Mouse (Mus musculus) limb, embryonic 10.5 days (tissue): ENCODE data around the gene Erp27. TPM values are rescaled to one million over a fixed set of nuclear protein-coding genes. Genes with fewer than 3 reads are reported as not detected.
A peak's percentile ranks its signal among the peaks of the same experiment; 100 is the strongest.

Experiments used
- DNase-seq: peaks from one replicate; pipeline ENCODE4 v3.0.0-alpha.2; 2017; ENCODE audit warnings: low spot score
- H3K27ac ChIP-seq: fragments of 300-500 bp; sonication (generic); 2 replicates; pipeline ENCODE4 v1.5.1; 2016; ENCODE audit warnings: mild to moderate bottlenecking
- H3K27me3 ChIP-seq: fragments of 300-500 bp; sonication (generic); 2 replicates; pipeline ENCODE4 v1.6.1; 2016; ENCODE audit warnings: low read depth, mild to moderate bottlenecking; ENCODE audit not compliant: poor library complexity, severe bottlenecking
- H3K36me3 ChIP-seq: fragments of 300-500 bp; sonication (generic); 2 replicates; pipeline ENCODE4 v1.6.1; 2016; ENCODE audit warnings: mild to moderate bottlenecking, moderate library complexity
- H3K4me1 ChIP-seq: fragments of 300-500 bp; sonication (generic); 2 replicates; pipeline ENCODE4 v1.6.1; 2016
- H3K4me3 ChIP-seq: fragments of 300-500 bp; sonication (generic); 2 replicates; pipeline ENCODE4 v1.5.1; 2016; ENCODE audit warnings: mild to moderate bottlenecking, moderate library complexity
- H3K9me3 ChIP-seq: fragments of 300-500 bp; sonication (generic); replicated peaks from 2 replicates; pipeline ENCODE4 v1.6.1; 2016; ENCODE audit warnings: mild to moderate bottlenecking
- WGBS: fragments of 180-500 bp; shearing (Covaris S2); methylation state at CpG from one replicate; pipeline ENCODE4 v1.1.7; 2016; 5-methylcytosine and 5-hydroxymethylcytosine counted together
- polyA plus RNA-seq: library from polyadenylated mRNA; unstranded; fragments of >200 nt; fragmentation: Nextera tagmentation; extraction: Ambion mirVana; gene quantifications from 2 replicates; pipeline ENCODE4 v1.2.1, GENCODE M21; 2016

Erp27 gene
- polyA plus RNA-seq, 1 experiment from 2014 or later, result 0.15 TPM

- no peaks in the 10 kb centered on the region for H3K36me3 ChIP-seq
Measured at GRCm38 (mm10) chr6:136865360-136865759, 56.6 kb downstream of the Erp27 start.

GRCm38 (mm10) chr6:136861020-136861419 lies 61.0 kb downstream of the Erp27 start:
- no peaks in the 10 kb centered on the region for H3K27me3 ChIP-seq
- 0 out of 2 replicates have a peak overlapping the region, but pooled peaks have one; percentile 19 for H3K27ac ChIP-seq
- no peak for DNase-seq
- no peak overlapping the region for H3K4me3 ChIP-seq
- H3K9me3 ChIP-seq, result no peaks in the 10 kb centered on the region
- H3K36me3 ChIP-seq, result no peaks in the 10 kb centered on the region
- 47% methylated on average over 9 of the region's 9 CpGs for WGBS
- H3K4me1 ChIP-seq, result peaks cover 21% of the 10 kb centered on the region

More at GRCm38 (mm10) chr6:136865360-136865759, 56.6 kb downstream of the Erp27 start:
- H3K27me3 ChIP-seq, result no peaks in the 10 kb centered on the region
- H3K4me3 ChIP-seq, result no peak overlapping the region
- no peak overlapping the region for H3K27ac ChIP-seq
- 0 out of 2 replicates have a peak, but pooled peaks cover 4% of the 10 kb centered on the region for H3K4me1 ChIP-seq
- no peak for DNase-seq
- H3K9me3 ChIP-seq, result no peaks in the 10 kb centered on the region
- WGBS, result 94% methylated on average over 5 of the region's 5 CpGs

GRCm38 (mm10) chr6:136858420-136858819 lies 63.6 kb downstream of the Erp27 start:
- peaks cover 30% of the 10 kb centered on the region for H3K4me1 ChIP-seq
- no peak overlapping the region for H3K4me3 ChIP-seq
- no peak for DNase-seq
- H3K27me3 ChIP-seq, result no peaks in the 10 kb centered on the region
- no peaks in the 10 kb centered on the region for H3K36me3 ChIP-seq
- no peaks in the 10 kb centered on the region for H3K9me3 ChIP-seq
- 79% methylated on average over 8 of the region's 8 CpGs for WGBS
- peak overlapping the region; percentile 42; the same call in 1 of the 2 replicates for H3K27ac ChIP-seq

- Histone ChIP-seq H3K27ac (peak overlapping the region; percentile 66; the same call in 1 of the 2 replicates), H3K36me3 (no peaks in the 10 kb centered on the region), H3K27me3 (no peaks in the 10 kb centered on the region), H3K4me1 (peaks cover 34% of the 10 kb centered on the region), H3K9me3 (no peaks in the 10 kb centered on the region), H3K4me3 (peak overlapping the region; percentile 1; the same call in 1 of the 2 replicates)
- 24% methylated on average over 11 of the region's 11 CpGs for WGBS
- no peak for DNase-seq
Measured at GRCm38 (mm10) chr6:136857873-136858260, 64.1 kb downstream of the Erp27 start.

Other genes with a start within 250 kb of the Erp27 start
- gene Gucy2c, start 140.4 kb downstream of the Erp27 start, polyA plus RNA-seq, result 0.11 and 0.16 TPM in 2 replicates
- gene Hist4h4, start 117.8 kb downstream of the Erp27 start, polyA plus RNA-seq, result 0.65 and 0.68 TPM in 2 replicates
- gene H2afj, start 113.9 kb downstream of the Erp27 start, polyA plus RNA-seq, result 74.8 and 75.6 TPM in 2 replicates
- gene BC049715, start 94.6 kb downstream of the Erp27 start, polyA plus RNA-seq, result 1.3 and 1.4 TPM in 2 replicates
- gene Wbp11, start 93.9 kb downstream of the Erp27 start, polyA plus RNA-seq, result 164 and 168 TPM in 2 replicates
- not detected in 2 replicates for gene Smco3, start 86.7 kb downstream of the Erp27 start, polyA plus RNA-seq
- gene Art4, start 64.4 kb downstream of the Erp27 start, polyA plus RNA-seq, result 1.8 and 2.4 TPM in 2 replicates
- 1.2 and 3.2 TPM in 2 replicates for gene Mgp, start 46.4 kb downstream of the Erp27 start, polyA plus RNA-seq
- gene Pde6h, start 1.7 kb upstream of the Erp27 start, polyA plus RNA-seq, result not detected in 2 replicates
- 30.2 and 32.5 TPM in 2 replicates for gene Arhgdib, start 19.7 kb upstream of the Erp27 start, polyA plus RNA-seq
- gene Rerg, start 248.3 kb upstream of the Erp27 start, polyA plus RNA-seq, result 1.2 and 1.3 TPM in 2 replicates